Mouse (Mus musculus) ovary, postnatal 36 days (tissue): ENCODE results near the gene Vps8.

Experiments used
- DNase-seq: peaks from one replicate; pipeline ENCODE4 v3.0.0; 2022; ENCODE audit warnings: low spot score, mixed read lengths

Vps8 gene

DNA sequence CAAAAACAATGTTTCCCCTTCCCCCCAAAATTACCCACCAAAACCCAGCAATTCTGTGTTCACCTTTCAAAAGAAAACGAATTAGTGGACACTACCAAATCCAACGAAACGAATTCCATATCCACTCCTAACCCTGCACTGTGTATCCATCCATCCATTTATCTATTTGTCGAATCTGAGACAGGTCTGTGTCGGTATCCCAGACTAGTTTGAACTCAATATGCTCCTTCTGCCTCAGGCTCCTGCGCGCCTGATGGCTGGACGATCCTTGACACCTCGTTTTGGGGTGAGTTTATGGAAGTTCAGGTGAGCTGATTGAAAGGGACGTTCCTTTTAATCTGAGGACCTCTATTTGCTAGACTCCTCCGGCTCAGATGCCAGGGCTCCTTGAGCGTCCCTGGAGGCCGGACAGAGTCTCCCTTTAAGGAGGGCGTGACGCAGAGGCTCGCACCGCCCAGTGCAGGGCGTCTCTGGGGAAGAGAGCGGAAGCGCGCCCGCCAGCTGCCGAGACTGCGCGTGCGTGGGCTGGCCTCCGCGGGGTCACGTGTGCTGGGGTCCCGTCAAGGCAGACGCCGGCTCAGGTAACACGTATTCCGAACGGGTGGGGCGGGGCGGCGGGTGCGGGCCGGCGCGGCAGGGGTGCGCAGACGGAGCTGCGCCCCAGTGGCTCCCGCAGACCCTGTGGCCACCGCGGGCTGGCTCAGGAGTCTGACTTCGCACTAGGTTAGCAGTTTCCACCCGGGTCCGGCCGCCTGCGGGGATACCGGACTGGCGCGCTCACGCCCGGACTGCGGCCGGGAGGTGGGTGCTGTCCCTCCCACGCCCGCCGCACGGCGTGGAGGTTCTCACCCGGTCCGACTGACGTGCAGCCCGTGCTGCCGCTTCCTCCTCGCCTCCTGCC lies at the start of gene Vps8:
Vps8 (plus strand) TSS at position 474 of the 901 bp plus-strand sequence.
- peak; percentile 93 for DNase-seq

DNA sequence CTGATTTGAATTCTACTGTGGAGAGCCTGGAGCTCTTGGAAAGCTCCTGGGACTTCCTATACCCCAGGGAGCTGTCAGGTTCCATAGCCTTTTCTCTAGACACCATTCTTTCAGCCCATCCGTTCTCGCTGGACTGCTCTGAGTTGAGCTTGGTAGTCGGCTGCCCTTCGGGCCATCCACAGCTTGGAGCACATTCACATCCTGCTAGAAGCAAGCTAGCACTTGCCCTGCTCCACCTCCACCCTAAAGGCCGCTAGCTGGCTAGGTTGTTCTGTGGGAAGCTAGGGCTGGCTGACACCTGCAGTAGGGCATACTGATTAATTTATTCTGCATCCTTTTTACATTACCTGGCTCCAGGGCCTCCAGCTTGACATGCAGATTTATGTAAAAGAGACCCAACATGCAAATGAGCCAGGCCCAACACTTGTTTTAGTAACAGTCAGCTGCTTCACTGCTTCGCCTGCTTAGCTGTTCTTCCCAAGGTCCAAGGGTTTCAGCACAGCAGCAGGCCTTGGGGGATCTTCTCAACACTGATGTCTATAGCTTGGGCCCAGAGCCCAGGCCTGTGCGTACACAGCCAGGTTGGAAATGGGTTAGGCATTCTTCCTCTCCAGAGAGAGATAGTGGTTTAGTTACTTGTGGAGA lies 49.5 kb upstream of the Vps8 start:
- DNase-seq = no peak

- no peak for DNase-seq
Measured at GRCm38 (mm10) chr16:21374067-21374466, 48.9 kb upstream of the Vps8 start.

- no peak for DNase-seq
Measured at GRCm38 (mm10) chr16:21375147-21375546, 47.8 kb upstream of the Vps8 start.

GRCm38 (mm10) chr16:21376316-21376715 lies 46.6 kb upstream of the Vps8 start:
- DNase-seq = no peak

DNA sequence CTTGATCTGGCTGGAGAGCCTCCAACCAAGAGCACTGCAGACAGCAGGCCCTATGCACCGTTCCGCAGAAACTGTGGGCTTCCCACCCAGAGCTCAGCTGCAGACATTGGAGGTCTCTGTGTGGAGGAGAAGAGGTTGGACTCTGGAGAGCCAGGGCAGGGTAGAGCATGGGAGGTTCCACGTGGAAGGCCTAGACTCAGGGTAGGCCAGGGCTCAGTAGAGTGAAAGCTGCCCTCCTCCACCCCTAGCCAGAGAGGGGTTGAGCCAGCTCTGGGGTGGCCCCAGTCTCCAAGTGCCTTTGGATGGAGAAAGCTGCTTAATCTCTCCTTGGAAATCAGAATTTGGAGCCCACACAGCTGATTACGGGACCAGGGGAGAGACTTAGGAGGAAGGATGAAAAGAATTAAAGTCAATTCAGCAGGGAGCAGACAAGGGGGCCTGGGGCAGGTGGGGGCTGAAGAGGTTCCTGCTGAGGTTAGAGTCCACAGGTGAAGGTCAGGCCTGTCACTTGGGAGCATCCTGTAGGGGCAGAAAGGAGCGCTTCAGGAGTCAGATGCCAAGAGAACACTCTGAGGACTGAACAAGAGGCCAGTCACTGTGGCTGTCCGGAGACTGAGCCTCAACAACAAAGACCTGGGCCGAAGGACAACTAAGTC lies 45.8 kb upstream of the Vps8 start:
- no peak for DNase-seq

DNA sequence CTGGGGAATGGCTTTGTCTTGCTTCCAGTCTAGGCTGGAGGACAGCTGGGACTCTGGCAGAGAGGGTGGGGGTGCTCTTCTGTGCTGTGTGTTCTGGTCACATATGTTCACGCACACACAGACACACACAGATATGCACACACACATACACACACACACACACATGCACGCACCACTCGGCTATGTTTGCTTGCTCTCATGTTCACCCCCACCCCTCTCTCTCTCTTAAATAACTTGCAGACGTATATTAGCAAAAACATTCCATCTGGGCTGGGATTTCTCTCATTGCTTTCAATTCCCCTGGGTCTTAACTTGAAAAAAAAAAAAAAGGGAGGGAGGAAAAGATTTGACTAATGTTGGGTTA lies 45.3 kb upstream of the Vps8 start:
- DNase-seq = no peak

- no peak for DNase-seq
Measured at GRCm38 (mm10) chr16:21381469-21381868, 41.4 kb upstream of the Vps8 start.

DNA sequence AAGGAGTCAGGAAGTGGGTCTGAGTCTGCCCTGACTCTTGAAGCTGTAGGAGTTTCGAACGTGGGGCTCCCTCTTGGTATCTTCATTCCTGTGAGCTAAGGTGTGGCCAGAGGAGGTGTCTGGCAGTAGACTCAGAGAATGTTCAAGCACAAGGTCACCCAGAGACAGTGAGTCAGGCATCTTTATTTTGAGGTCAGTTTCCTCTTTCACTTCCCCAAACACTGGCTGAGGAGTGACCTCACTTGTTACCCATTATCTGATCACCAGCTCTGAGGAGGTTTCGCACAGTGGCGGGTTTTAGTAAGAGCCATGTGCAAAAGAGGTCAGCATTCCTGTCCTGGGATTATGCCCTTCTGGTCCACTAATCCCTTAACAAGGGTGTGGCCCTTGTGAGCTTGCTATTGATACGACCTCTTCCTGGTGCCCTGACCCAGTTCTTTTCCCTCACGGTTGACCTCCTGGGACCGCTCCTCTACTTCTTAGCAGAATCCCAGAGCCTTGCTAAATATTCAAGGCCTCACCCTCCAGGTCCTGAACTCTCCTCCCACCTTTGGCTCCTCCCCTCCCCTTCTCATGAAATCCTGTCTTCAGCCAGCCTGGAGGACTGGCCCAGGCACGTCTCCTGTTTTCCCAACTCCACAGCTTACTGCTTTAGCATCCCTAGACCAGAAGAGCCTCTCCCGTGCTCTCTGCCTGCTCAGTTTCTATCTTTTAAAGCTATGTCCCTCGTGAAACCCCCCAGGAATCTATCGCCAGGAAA lies 40.6 kb upstream of the Vps8 start:
- DNase-seq = no peak

- DNase-seq = no peak
Measured at GRCm38 (mm10) chr16:21385926-21386881, 36.7 kb upstream of the Vps8 start.

- peak; percentile 58 for DNase-seq
Measured at GRCm38 (mm10) chr16:21389316-21389715, 33.6 kb upstream of the Vps8 start.

DNA sequence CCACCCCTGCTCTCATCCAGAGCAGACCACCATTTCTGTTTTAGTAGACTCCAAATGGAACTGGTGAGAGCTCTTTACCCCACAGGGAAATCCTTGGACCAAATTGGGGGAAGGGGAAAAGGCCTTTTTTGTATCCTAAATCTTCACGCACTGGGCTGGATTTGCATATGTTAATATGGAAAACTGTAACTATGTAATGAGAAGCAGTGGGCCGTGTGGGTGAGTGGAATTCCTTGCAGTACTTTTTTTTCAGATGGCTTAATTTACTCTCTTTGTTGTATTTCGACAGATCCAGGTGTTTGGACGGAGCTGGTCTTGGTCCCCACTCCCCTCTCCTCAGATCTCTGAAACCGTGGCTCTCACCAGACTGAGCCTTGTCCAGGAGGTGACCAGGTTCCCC lies 32.2 kb upstream of the Vps8 start:
- no peak for DNase-seq

DNA sequence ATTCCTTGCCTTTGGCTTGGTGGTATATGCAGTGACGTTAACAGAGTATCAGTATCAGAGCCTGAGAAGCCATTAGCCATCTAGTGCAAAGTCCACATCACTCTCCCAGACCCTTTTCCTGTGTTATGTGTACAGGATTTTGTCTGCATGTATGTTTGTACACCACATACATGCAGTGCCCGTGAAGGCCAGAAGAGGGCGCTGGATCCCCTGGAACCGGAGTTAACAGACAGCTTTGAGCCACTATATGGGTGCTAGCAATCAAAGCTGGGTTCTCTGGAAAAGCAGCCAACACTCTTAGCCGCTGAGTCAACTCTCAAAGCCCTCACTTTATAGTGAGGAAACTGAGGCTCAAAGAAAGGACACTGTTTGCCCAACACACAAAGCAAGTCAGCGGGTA lies 30.8 kb upstream of the Vps8 start:
- no peak for DNase-seq

GRCm38 (mm10) chr16:21392517-21393112 lies 30.3 kb upstream of the Vps8 start:
- peak; percentile 76 for DNase-seq

DNA sequence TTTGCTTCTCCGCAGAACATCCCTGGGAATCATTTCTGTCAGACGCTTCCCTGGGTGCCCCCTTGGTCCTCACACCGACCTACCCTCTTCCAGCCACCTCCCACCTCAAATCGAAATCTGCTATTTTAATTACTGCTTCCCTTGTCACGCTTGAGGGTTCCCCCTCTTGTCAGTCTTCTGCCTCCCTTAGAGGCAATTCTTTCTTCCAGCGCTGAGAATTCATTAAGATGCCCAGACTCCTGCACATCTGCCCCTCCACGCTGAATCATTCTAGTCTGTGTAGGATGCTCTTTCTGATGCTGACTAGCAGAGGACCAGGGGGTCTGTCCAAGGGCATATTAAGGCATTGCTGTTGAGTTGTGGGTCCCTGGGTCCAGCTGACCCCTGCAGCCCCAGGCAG lies 27.4 kb upstream of the Vps8 start:
- DNase-seq = no peak

GRCm38 (mm10) chr16:21397681-21398080 lies 25.2 kb upstream of the Vps8 start:
- no peak for DNase-seq

DNA sequence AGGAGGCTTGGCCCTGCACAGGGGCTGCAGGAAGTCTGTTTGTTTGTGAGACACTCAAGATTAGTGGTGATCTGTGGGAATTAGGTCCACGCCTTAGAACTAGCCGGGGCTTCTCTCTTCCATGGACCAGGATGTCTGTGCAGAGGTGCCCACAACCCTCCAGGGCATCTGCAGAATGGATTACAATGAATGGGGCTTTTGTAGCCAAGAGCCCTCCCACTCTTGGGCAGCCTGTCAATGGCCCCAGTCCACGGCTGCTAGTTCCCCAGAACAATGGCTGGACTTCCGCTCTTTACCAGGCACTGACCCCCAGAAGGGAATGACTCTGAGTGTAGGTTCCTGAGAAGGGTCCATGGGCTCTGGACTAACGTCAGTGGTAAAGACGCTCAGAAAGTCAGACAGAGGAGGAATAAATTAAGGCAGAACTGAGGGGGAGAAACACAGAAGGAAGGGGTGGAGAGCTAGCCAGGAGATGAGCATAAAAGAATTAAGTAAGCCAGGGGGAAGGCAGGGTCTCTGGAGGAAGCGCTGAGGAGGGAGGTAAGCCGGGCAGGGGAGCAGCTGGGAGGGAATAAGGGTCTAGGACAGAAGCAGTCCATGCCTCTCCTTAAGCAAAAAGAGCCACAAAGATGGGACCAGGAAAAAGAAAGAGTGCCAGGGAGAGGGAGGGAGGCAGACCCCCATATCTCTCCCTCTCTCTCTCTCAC lies 24.4 kb upstream of the Vps8 start:
- no peak for DNase-seq

DNA sequence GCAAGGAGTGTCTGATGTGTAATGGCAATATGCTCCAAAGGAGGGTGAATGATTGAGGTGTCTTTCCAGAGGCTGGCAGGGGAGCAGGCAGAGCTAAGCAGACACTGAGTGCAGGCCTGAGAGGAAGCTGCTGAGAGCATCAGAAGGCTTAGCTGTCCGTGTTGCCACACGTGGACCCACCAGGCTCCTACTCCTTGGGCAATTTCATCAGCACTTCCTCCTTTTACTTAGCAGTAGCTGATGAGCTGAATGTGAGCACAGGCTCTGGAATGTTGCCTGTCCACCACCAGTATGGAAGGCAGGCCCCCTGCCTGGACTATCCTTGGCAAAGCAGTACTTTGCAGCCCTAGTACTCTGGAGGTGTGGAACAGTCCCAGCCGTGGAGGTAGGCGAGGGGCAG lies 23.0 kb upstream of the Vps8 start:
- DNase-seq = no peak

- no peak for DNase-seq
Measured at GRCm38 (mm10) chr16:21402068-21402467, 20.9 kb upstream of the Vps8 start.

- no peak for DNase-seq
Measured at GRCm38 (mm10) chr16:21403402-21403801, 19.5 kb upstream of the Vps8 start.
